Mouse (Mus musculus): Measurements from ENCODE around the gene Cldnd2. TPM values are rescaled to one million over a fixed set of nuclear protein-coding genes. Genes with fewer than 3 reads are reported as not detected.

Gene Cldnd2
- polyA plus RNA-seq, 1 experiment from 2014 or later: 0.21 TPM

DNA sequence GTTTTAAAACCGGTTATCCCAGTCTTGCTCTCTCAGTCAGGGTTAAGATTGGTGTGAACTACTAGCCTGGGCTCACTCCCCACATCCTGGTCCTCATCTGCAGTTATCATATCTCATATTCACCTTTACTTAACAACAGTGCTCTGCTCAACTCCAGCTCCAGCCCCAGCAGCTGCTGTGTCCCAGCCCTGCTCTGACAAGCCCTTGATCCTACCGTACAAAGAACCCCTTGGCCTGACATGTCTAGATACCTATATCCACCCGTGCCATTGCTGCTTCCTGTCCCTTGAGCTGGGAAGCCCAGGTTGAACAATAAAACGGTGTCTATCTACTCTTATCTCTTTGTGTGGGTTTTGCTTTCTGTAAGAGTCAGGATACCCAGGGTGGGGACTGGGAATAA lies 11.1 kb upstream of the Cldnd2 start:
- H3K4me2 ChIP-seq (replicated peaks; ENCODE audit: low read depth, low read length): no peak overlapping the region
- no peak overlapping the region for H3K4me3 ChIP-seq (ENCODE audit: low read depth, low read length)
- WGBS: 49% methylated on average over 4 of the region's 4 CpGs
- DNase-seq (ENCODE audit: low spot score) (no peak), ATAC-seq (no peak)
- no peak overlapping the region for H3K9ac ChIP-seq (replicated peaks; ENCODE audit: low read depth)
- no peaks in the 10 kb centered on the region for H3K9me3 ChIP-seq (ENCODE audit: low read length)
- no peaks in the 10 kb centered on the region for H3K36me3 ChIP-seq (ENCODE audit: insufficient read depth, low read length)
- H3K27ac ChIP-seq (ENCODE audit: low read length): no peak overlapping the region
- TF ChIP-seq CTCF (IDR thresholded peaks at IDR 0.05): no peak
- no peak for TF ChIP-seq EP300 (IDR thresholded peaks at IDR 0.05)
- H3K27me3 ChIP-seq (replicated peaks; ENCODE audit: insufficient read depth, low read length): no peaks in the 10 kb centered on the region
- no peaks in the 10 kb centered on the region for H3K4me1 ChIP-seq (ENCODE audit: insufficient read depth, low read depth, low read length)

DNA sequence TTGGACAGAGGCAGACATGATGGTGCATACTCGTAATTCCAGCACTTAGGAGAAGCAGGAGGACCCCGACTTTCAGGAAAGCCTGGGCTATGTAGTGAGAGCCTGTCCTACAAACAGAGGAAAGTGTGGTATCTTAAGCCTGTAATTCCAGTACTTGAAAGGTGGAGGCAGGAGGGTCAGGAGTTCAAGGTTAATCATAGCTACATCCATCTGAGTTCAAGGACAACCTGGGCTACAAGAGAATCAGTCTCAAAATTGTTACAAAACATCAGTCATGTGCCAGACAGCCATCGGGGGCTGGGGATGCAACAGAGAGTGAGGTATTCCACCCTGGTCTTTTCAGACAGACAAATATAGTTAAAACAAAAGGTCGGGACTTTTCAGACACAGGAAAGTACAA lies 7.7 kb upstream of the Cldnd2 start:
- H3K9me3 ChIP-seq (ENCODE audit: low read length): no peaks in the 10 kb centered on the region
- DNase-seq (ENCODE audit: low spot score): no peak
- no peaks in the 10 kb centered on the region for H3K36me3 ChIP-seq (ENCODE audit: insufficient read depth, low read length)
- H3K27me3 ChIP-seq (replicated peaks; ENCODE audit: insufficient read depth, low read length): no peaks in the 10 kb centered on the region
- 69% methylated on average over 4 of the region's 4 CpGs for WGBS
- H3K4me1 ChIP-seq (ENCODE audit: insufficient read depth, low read depth, low read length): no peaks in the 10 kb centered on the region
- no peak for TF ChIP-seq CTCF (IDR thresholded peaks at IDR 0.05)
- no peak for TF ChIP-seq EP300 (IDR thresholded peaks at IDR 0.05)
- no peak overlapping the region for H3K27ac ChIP-seq (ENCODE audit: low read length)
- H3K9ac ChIP-seq (replicated peaks; ENCODE audit: low read depth): no peak overlapping the region
- no peak overlapping the region for H3K4me2 ChIP-seq (replicated peaks; ENCODE audit: low read depth, low read length)
- no peak for ATAC-seq
- H3K4me3 ChIP-seq (ENCODE audit: low read depth, low read length): no peak overlapping the region

DNA sequence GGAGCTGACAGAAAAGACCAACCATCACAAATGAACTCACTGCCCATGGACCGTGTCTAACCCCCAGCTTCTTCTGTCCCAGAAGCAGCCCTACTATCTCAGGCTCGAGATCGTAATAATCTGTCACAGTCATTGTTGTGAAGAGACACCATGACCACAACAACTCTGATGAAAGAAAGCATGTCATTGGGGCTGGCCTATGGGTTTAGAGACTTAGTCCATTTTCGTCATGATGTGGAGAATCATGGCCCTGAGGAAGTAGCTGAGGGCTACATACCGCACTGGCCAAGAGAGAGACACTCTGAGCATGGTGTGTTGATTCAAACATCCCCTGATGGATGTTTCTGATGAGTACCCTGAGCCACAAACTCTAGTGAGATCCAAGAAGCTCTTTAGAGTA lies 5.9 kb upstream of the Cldnd2 start:
- Histone ChIP-seq H3K4me3 (ENCODE audit: low read depth, low read length) (no peak overlapping the region), H3K27ac (ENCODE audit: low read length) (no peak overlapping the region), H3K27me3 (replicated peaks; ENCODE audit: insufficient read depth, low read length) (no peaks in the 10 kb centered on the region), H3K4me1 (ENCODE audit: insufficient read depth, low read depth, low read length) (no peaks in the 10 kb centered on the region), H3K4me2 (replicated peaks; ENCODE audit: low read depth, low read length) (no peak overlapping the region), H3K9ac (replicated peaks; ENCODE audit: low read depth) (no peak overlapping the region), H3K9me3 (ENCODE audit: low read length) (no peaks in the 10 kb centered on the region), H3K36me3 (ENCODE audit: insufficient read depth, low read length) (no peaks in the 10 kb centered on the region)
- TF ChIP-seq CTCF (IDR thresholded peaks at IDR 0.05) (no peak), EP300 (IDR thresholded peaks at IDR 0.05) (no peak)
- DNase-seq (ENCODE audit: low spot score): no peak
- 81% methylated on average over 5 of the region's 5 CpGs for whole genome bisulfite sequencing
- no peak for ATAC-seq

DNA sequence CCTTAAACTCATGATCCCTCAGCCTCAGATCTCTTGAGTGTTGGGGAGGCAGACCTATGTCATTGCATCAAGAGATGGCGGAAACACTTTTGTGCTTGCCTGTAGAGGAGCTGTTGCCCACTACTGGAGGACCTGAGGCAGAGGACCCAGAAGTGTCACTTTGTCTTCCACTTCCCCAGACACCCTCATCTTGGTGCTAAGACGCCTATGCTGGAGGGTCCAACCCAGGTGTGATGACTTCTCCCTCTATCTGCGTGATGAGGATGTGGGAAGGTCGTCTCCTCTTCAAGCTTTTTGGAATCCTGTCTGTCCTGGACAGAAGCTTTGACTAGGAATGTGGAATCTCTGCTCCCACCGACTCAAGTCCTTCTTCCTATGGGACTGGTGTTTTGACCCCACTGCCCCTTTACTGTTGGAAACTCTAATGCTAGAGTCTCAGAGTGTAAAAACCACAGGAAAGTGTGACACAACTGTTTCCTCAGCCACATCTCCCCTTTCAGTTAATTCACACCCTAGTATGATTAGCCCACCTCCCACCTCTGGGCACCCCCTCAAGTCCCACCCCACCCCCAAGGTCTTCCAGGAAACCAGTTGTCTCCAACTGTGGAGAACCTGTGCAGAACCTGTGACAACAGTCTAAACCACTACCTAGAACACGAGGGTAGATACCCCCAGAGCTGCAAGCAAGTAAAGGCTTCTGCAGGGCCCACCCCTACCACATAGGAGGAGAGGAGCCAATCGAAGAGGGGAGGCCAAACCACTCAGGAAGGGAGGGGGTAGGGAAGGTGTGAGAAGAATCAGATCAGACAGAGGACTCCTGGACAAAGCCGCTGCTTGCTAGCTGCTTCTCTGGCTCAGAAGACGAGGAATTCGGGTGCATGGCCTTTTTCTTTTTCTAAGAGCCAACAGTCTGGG lies 4.0 kb upstream of the Cldnd2 start, which contains the start of gene Nkg7:
Nkg7 (plus strand) TSS at position 733 of the 915 bp plus-strand sequence.
- no peak for DNase-seq (ENCODE audit: low spot score)
- Histone ChIP-seq H3K4me3 (ENCODE audit: low read depth, low read length) (no peak within 1 kb of the TSS), H3K9ac (replicated peaks; ENCODE audit: low read depth) (no peak within 1 kb of the TSS), H3K27ac (ENCODE audit: low read length) (no peak within 1 kb of the TSS), H3K4me2 (replicated peaks; ENCODE audit: low read depth, low read length) (no peak within 1 kb of the TSS), H3K4me1 (ENCODE audit: insufficient read depth, low read depth, low read length) (no peaks in the 10 kb centered on the region), H3K27me3 (replicated peaks; ENCODE audit: insufficient read depth, low read length) (no peaks in the 10 kb centered on the region), H3K9me3 (ENCODE audit: low read length) (no peaks in the 10 kb centered on the region), H3K36me3 (ENCODE audit: insufficient read depth, low read length) (no peaks in the 10 kb centered on the region)
- WGBS: 65% methylated on average over 10 of the region's 10 CpGs
- TF ChIP-seq EP300 (IDR thresholded peaks at IDR 0.05) (no peak), CTCF (IDR thresholded peaks at IDR 0.05) (no peak)
- no peak for ATAC-seq

DNA sequence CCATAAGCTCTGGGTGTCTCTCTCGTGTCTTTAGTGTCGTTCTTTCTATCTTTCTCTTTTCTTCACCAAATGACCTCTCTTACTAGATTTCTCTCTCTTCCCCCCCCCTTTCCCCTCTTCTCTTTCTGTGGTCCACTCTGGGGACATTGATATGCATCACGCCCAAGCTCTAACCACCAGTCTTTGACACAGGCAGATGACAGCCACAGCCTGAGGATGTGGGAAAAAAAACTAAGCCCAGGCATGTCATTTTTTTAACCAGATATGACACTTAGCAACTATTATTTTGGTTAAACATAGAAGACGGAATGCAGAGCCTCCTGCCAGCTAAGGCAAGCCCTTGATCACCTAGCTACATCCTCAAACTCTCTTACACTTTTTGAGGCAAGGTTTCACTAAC lies 2.0 kb upstream of the Cldnd2 start:
- ATAC-seq: no peak
- no peak overlapping the region for H3K4me2 ChIP-seq (replicated peaks; ENCODE audit: low read depth, low read length)
- TF ChIP-seq EP300 (IDR thresholded peaks at IDR 0.05): no peak
- TF ChIP-seq CTCF (IDR thresholded peaks at IDR 0.05): no peak

DNA sequence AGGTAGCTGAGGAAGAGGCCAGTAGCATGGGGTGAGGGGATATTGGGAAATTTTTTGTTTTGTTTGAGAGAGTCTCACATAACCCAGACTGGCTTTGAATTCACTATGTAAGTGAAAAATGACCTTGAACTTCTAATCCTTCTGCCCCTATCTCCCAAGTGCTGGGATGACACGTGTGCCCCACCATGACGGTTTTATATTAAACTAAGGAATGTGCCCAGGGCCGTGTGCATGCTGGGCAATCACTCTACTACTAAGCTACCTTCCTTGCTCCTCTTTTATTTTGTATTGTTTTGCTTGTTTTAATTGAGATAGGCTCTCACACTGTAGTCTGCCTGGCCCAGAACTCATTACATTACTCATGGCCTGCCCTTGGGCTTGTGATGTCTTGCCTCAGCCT lies 489 bp downstream of the Cldnd2 start:
- no peak overlapping the region for H3K4me3 ChIP-seq (ENCODE audit: low read depth, low read length)
- no peak for DNase-seq (ENCODE audit: low spot score)
- 70% methylated on average over 3 of the region's 3 CpGs for WGBS
- no peaks in the 10 kb centered on the region for H3K36me3 ChIP-seq (ENCODE audit: insufficient read depth, low read length)
- no peak for TF ChIP-seq EP300 (IDR thresholded peaks at IDR 0.05)
- no peak for TF ChIP-seq CTCF (IDR thresholded peaks at IDR 0.05)
- H3K4me1 ChIP-seq (ENCODE audit: insufficient read depth, low read depth, low read length): peaks cover 13% of the 10 kb centered on the region; the same call in 1 of the 2 replicates
- no peak for ATAC-seq
- H3K27me3 ChIP-seq (replicated peaks; ENCODE audit: insufficient read depth, low read length): no peaks in the 10 kb centered on the region
- no peaks in the 10 kb centered on the region for H3K9me3 ChIP-seq (ENCODE audit: low read length)
- no peak overlapping the region for H3K9ac ChIP-seq (replicated peaks; ENCODE audit: low read depth)
- H3K4me2 ChIP-seq (replicated peaks; ENCODE audit: low read depth, low read length): no peak overlapping the region
- H3K27ac ChIP-seq (ENCODE audit: low read length): no peak overlapping the region

More for the DNA sequence above, 2.0 kb upstream of the Cldnd2 start:
- Histone ChIP-seq H3K27me3 (replicated peaks; ENCODE audit: insufficient read depth, low read length) (no peaks in the 10 kb centered on the region), H3K4me1 (ENCODE audit: insufficient read depth, low read depth, low read length) (peaks cover 7% of the 10 kb centered on the region; the same call in 1 of the 2 replicates), H3K27ac (ENCODE audit: low read length) (no peak overlapping the region), H3K4me3 (ENCODE audit: low read depth, low read length) (no peak overlapping the region), H3K9me3 (ENCODE audit: low read length) (no peaks in the 10 kb centered on the region), H3K9ac (replicated peaks; ENCODE audit: low read depth) (no peak overlapping the region), H3K36me3 (ENCODE audit: insufficient read depth, low read length) (no peaks in the 10 kb centered on the region)
- 58% methylated on average over 4 of the region's 4 CpGs for WGBS
- no peak for DNase-seq (ENCODE audit: low spot score)
